Mouse (Mus musculus) embryonic facial prominence, embryonic 11.5 days (tissue): Measurements from ENCODE around the gene Hvcn1. TPM values are rescaled to one million over a fixed set of nuclear protein-coding genes. Genes with fewer than 3 reads are reported as not detected.
A peak's percentile ranks its signal among the peaks of the same experiment; 100 is the strongest.

Experiments used
- ATAC-seq: fragments of 200-750 bp; cut with Nextera tagmentation; replicated peaks from 2 replicates; pipeline ENCODE4 v1.8.0; 2017; ENCODE audit warnings: low read depth; ENCODE audit not compliant: insufficient number of reproducible peaks, low FRiP score, low TSS enrichment
- DNase-seq: peaks from one replicate; pipeline ENCODE4 v3.0.0-alpha.2; 2015; ENCODE audit warnings: low spot score
- H3K27ac ChIP-seq: fragments of 300-500 bp; sonication (generic); replicated peaks from 2 replicates; pipeline ENCODE4 v1.5.1; 2014; ENCODE audit warnings: mild to moderate bottlenecking, low read depth, low read length, control low read depth
- H3K27me3 ChIP-seq: fragments of 300-500 bp; sonication (generic); 2 replicates; pipeline ENCODE4 v1.6.1; 2014; ENCODE audit warnings: mild to moderate bottlenecking, low read length, moderate library complexity, mixed read lengths; ENCODE audit not compliant: control insufficient read depth, insufficient read depth
- H3K36me3 ChIP-seq: fragments of 300-500 bp; sonication (generic); replicated peaks from 2 replicates; pipeline ENCODE4 v1.6.1; 2014; ENCODE audit warnings: low read depth, mild to moderate bottlenecking, low read length, moderate library complexity, mixed read lengths; ENCODE audit not compliant: control insufficient read depth, insufficient read depth
- H3K4me1 ChIP-seq: fragments of 300-500 bp; sonication (generic); 2 replicates; pipeline ENCODE4 v1.6.1; 2014; ENCODE audit warnings: low read length, mixed read lengths; ENCODE audit not compliant: control insufficient read depth, insufficient read depth
- H3K4me2 ChIP-seq: fragments of 300-500 bp; sonication (generic); 2 replicates; pipeline ENCODE4 v1.6.1; 2014; ENCODE audit warnings: low read depth, mild to moderate bottlenecking, control low read depth, low read length, moderate library complexity
- H3K4me3 ChIP-seq: fragments of 300-500 bp; sonication (generic); 2 replicates; pipeline ENCODE4 v1.5.1; 2014; ENCODE audit warnings: low read depth, low read length, control low read depth
- H3K9ac ChIP-seq: fragments of 300-500 bp; sonication (generic); replicated peaks from 2 replicates; pipeline ENCODE4 v1.6.1; 2014; ENCODE audit warnings: mild to moderate bottlenecking, control low read depth, low read length
- H3K9me3 ChIP-seq: fragments of 300-500 bp; sonication (generic); replicated peaks from 2 replicates; pipeline ENCODE4 v1.6.1; 2016; ENCODE audit warnings: mild to moderate bottlenecking, low read length, inconsistent platforms, mixed read lengths; ENCODE audit not compliant: control insufficient read depth
- WGBS: fragments of 180-500 bp; shearing (Covaris S2); extraction: QIAGEN DNeasy Blood & Tissue Kit; methylation state at CpG from one replicate; pipeline ENCODE4 v1.1.7; 2014; 5-methylcytosine and 5-hydroxymethylcytosine counted together
- polyA plus RNA-seq: library from polyadenylated mRNA; unstranded; fragments of >200 nt; fragmentation: Nextera tagmentation; extraction: Ambion mirVana; gene quantifications from 2 replicates; pipeline ENCODE4 v1.2.1, GENCODE M21; 2014

The Hvcn1 gene
- polyA plus RNA-seq, 1 experiment from 2014 or later = 10.8 TPM

GRCm38 (mm10) chr5:122189115-122189514 lies 17.5 kb upstream of the Hvcn1 start:
- Histone ChIP-seq H3K36me3 (no peaks in the 10 kb centered on the region), H3K9me3 (no peaks in the 10 kb centered on the region), H3K4me2 (no peak overlapping the region), H3K27ac (no peak overlapping the region), H3K4me3 (no peak overlapping the region), H3K9ac (no peak overlapping the region), H3K27me3 (no peaks in the 10 kb centered on the region), H3K4me1 (no peaks in the 10 kb centered on the region)
- no peak for DNase-seq
- no peak for ATAC-seq
- WGBS = 53% methylated on average over 3 of the region's 3 CpGs

DNA sequence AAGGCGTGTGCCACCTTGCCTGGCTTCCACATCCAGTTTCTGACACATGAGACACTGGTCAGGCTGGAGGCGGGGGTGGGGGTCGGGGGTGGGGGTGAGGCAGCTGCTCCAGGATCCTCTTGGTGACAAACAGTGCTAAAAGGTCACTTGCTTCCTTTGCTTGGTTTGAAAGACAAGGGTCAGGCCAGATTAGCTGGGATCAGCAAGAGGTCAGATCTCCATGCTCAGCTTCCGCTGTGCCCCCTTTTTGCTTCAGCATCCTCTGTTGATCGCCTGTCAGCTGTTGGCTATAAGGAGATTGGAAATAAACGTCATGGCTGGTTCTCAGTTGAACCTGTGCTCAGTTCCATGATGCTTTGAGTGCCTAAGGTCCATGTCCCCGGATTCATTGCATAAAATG lies 16.1 kb upstream of the Hvcn1 start:
- Histone ChIP-seq H3K9ac (no peak overlapping the region), H3K4me2 (no peak overlapping the region), H3K36me3 (no peaks in the 10 kb centered on the region), H3K9me3 (no peaks in the 10 kb centered on the region), H3K27ac (no peak overlapping the region), H3K4me1 (no peaks in the 10 kb centered on the region), H3K27me3 (no peaks in the 10 kb centered on the region), H3K4me3 (no peak overlapping the region)
- ATAC-seq (no peak), DNase-seq (no peak)
- 48% methylated on average over 7 of the region's 7 CpGs for WGBS

GRCm38 (mm10) chr5:122191269-122192063 lies 15.1 kb upstream of the Hvcn1 start:
- WGBS = 75% methylated on average over 12 of the region's 12 CpGs
- ATAC-seq = no peak
- H3K4me3 ChIP-seq = no peak overlapping the region

GRCm38 (mm10) chr5:122192347-122192746 lies 14.3 kb upstream of the Hvcn1 start:
- no peak overlapping the region for H3K9ac ChIP-seq
- no peaks in the 10 kb centered on the region for H3K27me3 ChIP-seq
- no peaks in the 10 kb centered on the region for H3K4me1 ChIP-seq
- no peak overlapping the region for H3K4me2 ChIP-seq
- WGBS = 47% methylated on average over 3 of the region's 4 CpGs
- DNase-seq = no peak
- ATAC-seq = no peak
- no peaks in the 10 kb centered on the region for H3K9me3 ChIP-seq
- no peaks in the 10 kb centered on the region for H3K36me3 ChIP-seq
- no peak overlapping the region for H3K27ac ChIP-seq
- no peak overlapping the region for H3K4me3 ChIP-seq

More at GRCm38 (mm10) chr5:122191269-122192063, 15.1 kb upstream of the Hvcn1 start:
- no peak for DNase-seq
- no peak overlapping the region for H3K4me2 ChIP-seq
- no peaks in the 10 kb centered on the region for H3K4me1 ChIP-seq
- H3K9ac ChIP-seq = no peak overlapping the region
- H3K27me3 ChIP-seq = no peaks in the 10 kb centered on the region
- no peaks in the 10 kb centered on the region for H3K36me3 ChIP-seq
- H3K27ac ChIP-seq = no peak overlapping the region
- H3K9me3 ChIP-seq = no peaks in the 10 kb centered on the region

- H3K4me1 ChIP-seq = no peaks in the 10 kb centered on the region
- H3K27ac ChIP-seq = no peak overlapping the region
- no peak overlapping the region for H3K4me2 ChIP-seq
- H3K4me3 ChIP-seq = no peak overlapping the region
- 97% methylated on average over 4 of the region's 4 CpGs for WGBS
- DNase-seq = no peak
- no peaks in the 10 kb centered on the region for H3K36me3 ChIP-seq
- no peaks in the 10 kb centered on the region for H3K27me3 ChIP-seq
- H3K9me3 ChIP-seq = no peaks in the 10 kb centered on the region
- no peak overlapping the region for H3K9ac ChIP-seq
- no peak for ATAC-seq
These were observed 5.7 kb upstream of the Hvcn1 start for GRCm38 (mm10) chr5:122200872-122201271.

DNA sequence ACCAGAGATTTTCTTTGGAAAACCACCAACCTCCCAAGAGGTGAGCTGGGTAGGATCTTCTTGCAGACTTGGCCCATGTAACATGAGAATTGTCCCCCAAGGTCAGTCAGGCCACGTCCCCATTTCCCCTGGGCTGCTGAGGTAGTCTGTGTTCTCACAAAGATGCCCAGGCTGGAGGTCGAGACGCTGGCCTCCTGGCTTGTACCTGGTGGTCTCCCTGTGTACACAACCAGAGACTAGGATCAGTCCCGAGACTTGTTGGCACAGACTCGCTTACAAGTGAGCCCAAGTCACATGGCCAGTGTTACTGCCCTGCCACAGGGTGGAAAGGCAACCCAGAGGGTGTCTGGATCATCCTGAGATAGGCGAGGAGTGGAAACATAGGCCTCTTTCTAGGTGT lies 4.7 kb upstream of the Hvcn1 start:
- H3K36me3 ChIP-seq = no peaks in the 10 kb centered on the region
- no peak overlapping the region for H3K9ac ChIP-seq
- no peak for ATAC-seq
- H3K27me3 ChIP-seq = no peaks in the 10 kb centered on the region
- no peak overlapping the region for H3K27ac ChIP-seq
- H3K9me3 ChIP-seq = no peaks in the 10 kb centered on the region
- no peak overlapping the region for H3K4me2 ChIP-seq
- no peaks in the 10 kb centered on the region for H3K4me1 ChIP-seq
- H3K4me3 ChIP-seq = no peak overlapping the region
- WGBS = 78% methylated on average over 6 of the region's 6 CpGs
- no peak for DNase-seq

GRCm38 (mm10) chr5:122204180-122204579 lies 2.4 kb upstream of the Hvcn1 start:
- 70% methylated on average over 2 of the region's 2 CpGs for WGBS
- H3K4me3 ChIP-seq = no peak overlapping the region
- no peaks in the 10 kb centered on the region for H3K36me3 ChIP-seq
- H3K9ac ChIP-seq = no peak overlapping the region
- no peaks in the 10 kb centered on the region for H3K9me3 ChIP-seq
- H3K27me3 ChIP-seq = no peaks in the 10 kb centered on the region
- H3K4me2 ChIP-seq = no peak overlapping the region
- H3K27ac ChIP-seq = no peak overlapping the region
- ATAC-seq (no peak), DNase-seq (no peak)
- H3K4me1 ChIP-seq = peaks cover under 1% of the 10 kb centered on the region; the same call in 1 of the 2 replicates

- peak overlapping the region; percentile 73 for H3K9ac ChIP-seq
- ATAC-seq = no peak
- H3K27me3 ChIP-seq = no peaks in the 10 kb centered on the region
- peak overlapping the region; percentile 36; the same call in 1 of the 2 replicates for H3K4me3 ChIP-seq
- peak overlapping the region; percentile 35; the same call in 1 of the 2 replicates for H3K27ac ChIP-seq
- H3K36me3 ChIP-seq = no peaks in the 10 kb centered on the region
- WGBS = 36% methylated on average over 6 of the region's 6 CpGs
- H3K4me2 ChIP-seq = no peak overlapping the region; the same call in 1 of the 2 replicates
- H3K9me3 ChIP-seq = no peaks in the 10 kb centered on the region
- peaks cover 3% of the 10 kb centered on the region; the same call in 1 of the 2 replicates for H3K4me1 ChIP-seq
- peak; percentile 25 for DNase-seq
These were observed 2.3 kb downstream of the Hvcn1 start for GRCm38 (mm10) chr5:122208909-122209308.
